Mouse (Mus musculus): Measurements from ENCODE around the gene Bend4.

The Bend4 gene

GRCm38 (mm10) chr5:67427443-67428360 lies at the start of gene Bend4:
TSS of gene Bend4 (minus strand) at chr5:67428310.
- DNase-seq (ENCODE audit: low spot score in 2 of 2), result peak; percentile 71

- no peak for DNase-seq (ENCODE audit: low spot score in 2 of 2)
Observed at GRCm38 (mm10) chr5:67473723-67474122, 45.6 kb upstream of the Bend4 start.

- DNase-seq (ENCODE audit: low spot score in 2 of 2), result no peak
Observed at GRCm38 (mm10) chr5:67473094-67473493, 45.0 kb upstream of the Bend4 start.

- DNase-seq (ENCODE audit: low spot score in 2 of 2), result no peak
Observed at GRCm38 (mm10) chr5:67466866-67467530, 38.9 kb upstream of the Bend4 start.

- no peak for DNase-seq (ENCODE audit: low spot score in 2 of 2)
Observed at GRCm38 (mm10) chr5:67464899-67465298, 36.8 kb upstream of the Bend4 start.

- DNase-seq (ENCODE audit: low spot score in 2 of 2), result no peak
Observed at GRCm38 (mm10) chr5:67463636-67464035, 35.5 kb upstream of the Bend4 start.

GRCm38 (mm10) chr5:67462331-67462730 lies 34.2 kb upstream of the Bend4 start:
- no peak for DNase-seq (ENCODE audit: low spot score in 2 of 2)

GRCm38 (mm10) chr5:67456841-67457240 lies 28.7 kb upstream of the Bend4 start:
- DNase-seq (ENCODE audit: low spot score in 2 of 2), result no peak

GRCm38 (mm10) chr5:67454282-67454681 lies 26.2 kb upstream of the Bend4 start:
- no peak for DNase-seq (ENCODE audit: low spot score in 2 of 2)

GRCm38 (mm10) chr5:67449957-67450630 lies 22.0 kb upstream of the Bend4 start:
- DNase-seq (ENCODE audit: low spot score in 2 of 2), result no peak

- no peak for DNase-seq (ENCODE audit: low spot score in 2 of 2)
Observed at GRCm38 (mm10) chr5:67446526-67446925, 18.4 kb upstream of the Bend4 start.

- no peak for DNase-seq (ENCODE audit: low spot score in 2 of 2)
Observed at GRCm38 (mm10) chr5:67444217-67445050, 16.3 kb upstream of the Bend4 start.

- no peak for DNase-seq (ENCODE audit: low spot score in 2 of 2)
Observed at GRCm38 (mm10) chr5:67442813-67443450, 14.8 kb upstream of the Bend4 start.

- DNase-seq (ENCODE audit: low spot score in 2 of 2), result no peak
Observed at GRCm38 (mm10) chr5:67440563-67440962, 12.5 kb upstream of the Bend4 start.

- no peak for DNase-seq (ENCODE audit: low spot score in 2 of 2)
Observed at GRCm38 (mm10) chr5:67437403-67437802, 9.3 kb upstream of the Bend4 start.

GRCm38 (mm10) chr5:67426478-67427442 lies 1.4 kb downstream of the Bend4 start:
- no peak for DNase-seq (ENCODE audit: low spot score in 2 of 2)

GRCm38 (mm10) chr5:67426011-67426410 lies 2.1 kb downstream of the Bend4 start:
- DNase-seq (ENCODE audit: low spot score in 2 of 2), result no peak

GRCm38 (mm10) chr5:67424636-67425035 lies 3.5 kb downstream of the Bend4 start:
- DNase-seq (ENCODE audit: low spot score in 2 of 2), result no peak

GRCm38 (mm10) chr5:67423963-67424362 lies 4.1 kb downstream of the Bend4 start:
- DNase-seq (ENCODE audit: low spot score in 2 of 2), result no peak

- no peak for DNase-seq (ENCODE audit: low spot score in 2 of 2)
Observed at GRCm38 (mm10) chr5:67423326-67423725, 4.8 kb downstream of the Bend4 start.

Data from frontal cortex, postnatal 14 days (tissue).